Mouse (Mus musculus) cerebellum, adult 2 months (tissue): Measurements from ENCODE around the gene Man2c1.

Experiments
- CTCF ChIP-seq: fragments of 200-500 bp; IDR thresholded peaks from 2 replicates; pipeline ENCODE4 v1.5.1; 2011; ENCODE audit warnings: low read depth, mild to moderate bottlenecking, control low read depth, low read length, moderate library complexity, borderline replicate concordance; ENCODE audit not compliant: insufficient read depth
- POLR2A ChIP-seq: fragments of 200-500 bp; IDR thresholded peaks from 2 replicates; pipeline ENCODE4 v1.6.1; 2011; ENCODE audit warnings: low read length, control low read depth, borderline replicate concordance; ENCODE audit not compliant: insufficient read depth

- no peak for TF ChIP-seq CTCF
- TF ChIP-seq POLR2A = peak; percentile 67; the same call in 1 of the 2 replicates
These were observed 27.6 kb downstream of the Man2c1 start, which contains the start of gene Commd4 for GRCm38 (mm10) chr9:57158013-57158470.
